Mouse (Mus musculus): ENCODE results near the gene Naif1.
"Not testable (repeated sequence)": the region's sequence is repeated elsewhere in the genome, so short reads cannot be mapped to it uniquely, and the experiment has no call there.

The Naif1 gene

GRCm38 (mm10) chr2:32459657-32460056, 9.4 kb downstream of the Naif1 start:
- no peak for DNase-seq

DNA sequence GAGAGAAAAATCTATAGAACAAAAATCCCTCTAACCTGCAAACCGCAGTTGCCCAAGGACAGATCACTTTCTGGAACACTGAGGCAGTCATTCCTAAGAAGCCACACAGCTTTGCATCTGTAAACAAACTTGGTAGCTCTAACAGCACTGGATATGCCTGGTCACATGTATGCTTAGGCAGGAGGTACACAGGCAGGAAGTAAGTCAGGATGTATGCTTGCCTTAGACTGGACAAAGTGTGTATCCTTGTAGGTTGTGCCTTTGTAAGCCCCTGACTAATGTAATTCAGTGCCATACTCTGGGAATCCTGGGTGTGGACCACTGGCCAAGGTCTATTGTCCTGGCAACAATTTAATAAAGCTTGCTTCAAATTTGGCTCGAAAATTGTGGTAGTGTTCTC, 13.5 kb downstream of the Naif1 start:
- DNase-seq = no peak

GRCm38 (mm10) chr2:32464212-32464891, 14.1 kb downstream of the Naif1 start:
- DNase-seq = peak; percentile 59

DNA sequence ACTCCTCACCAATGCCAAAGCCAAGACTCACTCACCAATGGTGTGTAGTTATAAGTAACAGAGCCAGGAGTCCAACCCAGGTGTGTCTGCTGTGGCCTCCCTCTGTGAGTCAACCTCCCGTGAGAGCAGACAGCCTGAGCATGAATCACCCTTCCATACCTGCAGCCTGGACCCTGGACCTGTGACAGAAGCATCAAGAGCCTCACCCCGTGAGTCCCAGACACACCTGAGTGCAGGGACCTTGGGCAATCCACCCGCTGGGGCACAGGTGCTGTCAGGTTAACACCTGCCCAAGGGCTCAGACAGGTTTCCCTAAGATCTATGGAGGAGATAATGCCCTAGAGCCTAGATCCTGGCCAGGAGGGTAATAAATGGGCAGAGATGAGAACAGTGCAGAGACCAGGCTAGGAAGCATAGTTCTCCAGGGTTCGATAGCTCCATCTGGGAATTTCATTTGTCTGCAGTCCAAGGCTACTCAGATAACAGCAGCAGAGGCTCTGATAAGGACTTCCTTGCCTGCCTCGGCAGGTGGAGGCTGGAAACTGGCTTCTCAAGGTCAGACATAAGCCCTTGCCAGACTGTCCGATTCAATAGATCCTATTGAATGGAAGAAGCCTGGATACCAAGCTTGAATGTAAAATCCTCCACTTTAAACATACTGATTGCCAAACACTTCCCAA, 20.9 kb downstream of the Naif1 start:
- no peak for DNase-seq

DNA sequence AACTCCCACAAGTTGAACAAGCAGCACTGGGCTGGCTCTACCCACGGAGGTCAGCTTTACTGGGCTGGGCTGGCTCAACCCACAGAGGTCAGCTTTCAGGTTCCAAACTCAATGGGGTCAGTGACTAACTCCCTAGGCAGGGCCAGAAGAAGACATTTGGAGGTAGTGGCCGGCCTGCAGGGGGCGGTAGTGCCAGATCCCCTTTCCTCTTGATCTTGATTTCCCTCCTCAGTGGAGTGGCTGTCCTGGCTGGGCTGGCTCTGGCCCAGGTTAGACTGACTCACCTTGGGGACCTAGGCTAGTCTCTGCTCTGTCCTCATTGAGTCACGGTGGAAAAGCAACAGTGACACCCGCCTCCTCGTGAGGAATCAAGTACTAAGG, 21.4 kb downstream of the Naif1 start:
- peak; percentile 23 for DNase-seq

- not testable (repeated sequence) for DNase-seq
These were observed 25.1 kb downstream of the Naif1 start for GRCm38 (mm10) chr2:32475361-32475760.

DNA sequence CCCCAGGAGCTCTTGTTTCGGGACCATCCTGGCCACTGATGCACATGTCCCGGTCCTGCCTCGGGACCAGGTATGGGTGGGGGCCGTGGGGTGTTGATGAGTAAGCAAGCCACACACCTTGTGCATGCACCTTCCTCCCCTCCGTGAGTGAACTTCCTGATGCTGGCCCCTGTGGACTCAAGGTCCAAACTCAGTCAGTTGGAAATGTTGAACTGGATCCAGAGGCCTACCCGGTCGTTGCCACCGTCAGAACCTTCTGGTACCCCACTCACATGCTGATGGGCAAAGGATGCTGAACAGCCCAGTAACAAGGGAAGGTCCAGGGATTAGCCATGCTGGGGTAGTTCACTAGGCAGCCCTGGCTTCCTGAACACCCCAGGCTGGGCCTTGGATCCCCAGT, 32.1 kb downstream of the Naif1 start:
- DNase-seq = no peak

GRCm38 (mm10) chr2:32483179-32483875, 33.1 kb downstream of the Naif1 start:
- no peak for DNase-seq

DNA sequence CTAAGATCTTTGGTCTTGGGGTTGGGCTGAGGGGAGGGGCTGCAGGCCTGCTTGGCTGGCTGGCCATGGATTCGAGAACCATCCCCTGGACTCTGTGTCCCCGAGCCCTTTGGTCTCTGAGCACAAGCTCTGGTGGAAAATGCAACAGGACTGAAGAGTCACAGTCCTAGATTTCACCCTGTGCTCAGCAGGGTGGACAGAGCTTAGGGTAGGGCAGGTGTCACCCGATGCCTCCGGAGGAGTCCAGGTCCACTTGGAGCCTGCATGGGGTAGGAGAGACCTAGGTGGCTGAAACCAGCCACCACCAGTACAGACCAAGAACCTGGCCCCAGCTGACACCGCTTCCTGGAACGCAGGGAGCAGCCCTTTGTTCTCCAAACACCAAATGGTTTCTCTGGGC, 34.7 kb downstream of the Naif1 start:
- DNase-seq = no peak

DNA sequence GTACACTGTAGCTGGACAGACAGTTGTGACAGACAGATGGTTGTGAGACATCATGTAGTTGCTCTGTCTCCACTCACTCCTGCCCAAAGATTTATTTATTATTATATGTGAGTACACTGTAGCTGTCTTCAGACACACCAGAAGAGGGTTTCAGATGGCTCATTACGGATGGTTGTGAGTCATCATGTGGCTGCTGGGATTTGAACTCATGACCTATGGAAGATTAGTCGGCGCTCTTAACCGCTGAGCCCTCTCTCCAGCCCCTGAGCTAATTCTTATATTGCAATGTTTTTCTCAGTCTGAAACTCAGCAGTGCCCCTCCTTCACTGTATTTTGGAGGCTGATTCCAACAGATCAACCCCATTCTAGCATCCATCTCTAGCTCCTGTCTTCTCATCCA, 35.5 kb downstream of the Naif1 start:
- no peak for DNase-seq

GRCm38 (mm10) chr2:32486155-32486554, 35.9 kb downstream of the Naif1 start:
- no peak for DNase-seq

GRCm38 (mm10) chr2:32487124-32487623, 36.9 kb downstream of the Naif1 start:
- DNase-seq = peak; percentile 92

- peak; percentile 74 for DNase-seq
These were observed 38.4 kb downstream of the Naif1 start for GRCm38 (mm10) chr2:32488679-32489078.

GRCm38 (mm10) chr2:32490730-32491129, 40.5 kb downstream of the Naif1 start:
- DNase-seq = not testable (repeated sequence)

GRCm38 (mm10) chr2:32492661-32493060, 42.4 kb downstream of the Naif1 start:
- no peak for DNase-seq

DNA sequence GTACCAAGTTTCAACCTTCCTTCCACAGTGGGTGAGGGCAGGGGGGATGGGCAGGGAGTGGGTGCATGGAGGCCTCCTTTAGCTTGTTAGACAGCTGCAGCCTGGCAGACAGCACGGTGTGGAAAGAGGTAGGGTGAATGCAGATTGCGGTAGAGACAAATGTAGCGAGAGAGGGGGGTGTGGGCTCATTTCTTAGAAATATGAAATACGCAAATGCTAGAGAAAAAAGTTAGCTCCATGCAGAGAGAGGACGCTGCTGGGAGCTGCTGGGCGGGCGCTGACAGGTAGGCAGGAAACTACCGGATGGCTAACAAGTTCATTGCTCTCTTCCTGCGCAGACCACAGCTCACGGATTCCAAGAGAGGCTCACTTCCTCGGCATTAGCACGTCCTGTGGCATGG, 43.0 kb downstream of the Naif1 start:
- DNase-seq = no peak

DNA sequence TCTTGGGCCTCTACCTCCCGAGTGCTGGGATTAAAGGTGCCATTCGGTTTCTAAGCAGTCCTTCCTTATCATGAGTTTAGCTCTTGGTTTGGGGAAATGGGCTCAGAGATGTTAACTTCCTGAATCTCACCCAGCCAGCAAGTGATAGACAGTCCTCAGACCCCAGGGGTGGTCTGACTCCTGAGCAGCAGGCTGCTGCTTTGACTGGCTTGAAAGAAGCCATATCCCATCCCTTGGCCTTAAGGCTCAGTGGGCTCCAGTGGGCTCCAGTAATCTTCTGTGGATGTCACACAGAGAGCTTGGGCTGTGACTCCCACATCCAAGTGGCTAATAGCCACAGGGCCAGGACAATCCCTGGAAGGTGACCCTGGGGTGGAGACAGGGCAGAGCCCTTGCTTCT, 44.3 kb downstream of the Naif1 start:
- no peak for DNase-seq

DNA sequence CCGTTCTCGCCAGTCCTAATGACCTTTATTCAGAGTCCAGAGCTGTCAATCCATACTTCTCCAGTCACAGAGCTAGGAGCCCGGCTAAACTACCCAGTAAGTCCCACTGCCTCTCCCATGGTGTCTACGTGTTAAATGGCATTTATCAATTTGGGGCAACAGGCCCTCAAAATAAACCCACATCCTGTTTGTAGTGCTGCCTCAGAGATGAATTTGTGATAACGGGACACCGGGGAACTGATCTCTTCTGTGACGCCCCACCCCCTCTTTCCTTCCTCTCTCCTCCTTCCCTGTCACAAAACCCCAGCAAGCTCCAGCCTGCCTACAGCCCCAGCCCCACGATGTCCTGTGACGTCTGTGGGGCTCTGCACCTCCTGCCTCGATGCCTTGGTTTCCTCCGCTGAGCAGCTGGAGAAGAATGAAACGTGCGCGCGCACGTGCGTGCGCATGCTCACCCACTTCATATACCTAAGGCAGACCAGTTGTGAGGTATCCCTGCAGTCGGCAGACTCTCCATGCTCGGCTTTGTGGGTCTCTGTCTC, 45.0 kb downstream of the Naif1 start:
- DNase-seq = peak; percentile 66

DNA sequence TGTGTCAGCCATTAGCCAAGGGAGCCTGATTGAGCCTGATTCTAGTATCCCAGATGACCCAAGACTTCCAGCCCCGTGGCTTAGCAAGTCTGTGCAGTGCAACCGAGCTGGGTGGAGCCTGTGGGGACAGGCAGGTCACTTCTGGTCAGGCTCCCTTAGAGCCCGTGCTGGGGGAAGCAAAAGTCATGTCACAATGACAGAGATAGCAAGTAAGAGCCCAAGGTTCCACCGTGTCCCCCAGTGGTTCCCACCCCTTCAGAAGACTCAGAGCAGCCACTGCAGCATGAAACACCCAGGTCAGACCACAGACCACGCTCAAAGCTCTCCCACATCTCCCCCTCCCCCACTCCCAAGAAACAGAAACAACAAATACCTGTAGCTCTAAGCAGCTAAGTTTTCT, 45.9 kb downstream of the Naif1 start:
- DNase-seq = peak; percentile 25

DNA sequence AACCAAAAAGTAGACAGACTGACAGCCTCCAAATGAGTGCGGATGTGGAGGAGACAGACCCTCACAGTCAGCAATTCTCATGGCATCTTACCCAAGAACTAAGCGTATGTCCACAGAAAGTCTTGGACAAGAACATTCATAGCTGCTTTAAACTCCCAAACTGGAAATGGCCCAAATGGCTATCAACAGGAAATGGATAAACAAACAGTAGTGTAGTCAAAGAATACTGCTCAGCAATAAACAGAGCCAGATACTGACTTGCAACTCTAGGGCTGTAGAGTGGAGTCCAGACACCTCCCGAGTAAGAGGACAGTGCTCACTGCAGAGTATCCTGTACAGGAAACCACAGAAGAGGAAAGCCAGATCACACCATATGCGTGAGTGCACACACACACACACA, 49.1 kb downstream of the Naif1 start:
- no peak for DNase-seq

- DNase-seq = no peak
These were observed 50.2 kb downstream of the Naif1 start for GRCm38 (mm10) chr2:32500461-32500860.

DNA sequence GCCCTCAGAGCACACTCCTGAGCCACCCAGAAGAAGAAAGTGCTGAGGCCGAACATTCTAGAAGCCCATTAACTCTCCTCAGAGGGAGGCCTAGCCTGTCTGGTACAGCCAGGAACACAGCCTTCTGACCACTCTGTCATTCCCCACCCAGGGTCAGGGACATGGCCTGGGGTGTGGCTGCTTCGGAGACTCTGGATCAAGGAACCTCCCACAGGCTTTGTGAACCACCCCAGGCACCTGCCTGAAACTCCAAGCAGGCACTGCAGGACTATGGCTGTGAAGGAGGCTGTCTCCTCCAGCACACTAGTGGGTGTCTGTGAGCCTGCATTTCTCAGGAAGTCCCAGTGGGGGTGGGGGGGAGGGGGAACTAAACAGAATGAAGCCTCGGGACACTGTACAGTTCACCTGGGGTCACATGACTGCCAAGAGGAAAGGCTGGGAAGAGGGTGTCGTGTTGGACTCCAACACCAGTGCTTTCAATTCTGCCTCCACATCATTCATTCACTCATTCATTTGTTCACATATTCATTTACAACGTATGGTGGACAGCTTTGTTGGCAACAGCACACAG, 51.6 kb downstream of the Naif1 start:
- DNase-seq = no peak

DNA sequence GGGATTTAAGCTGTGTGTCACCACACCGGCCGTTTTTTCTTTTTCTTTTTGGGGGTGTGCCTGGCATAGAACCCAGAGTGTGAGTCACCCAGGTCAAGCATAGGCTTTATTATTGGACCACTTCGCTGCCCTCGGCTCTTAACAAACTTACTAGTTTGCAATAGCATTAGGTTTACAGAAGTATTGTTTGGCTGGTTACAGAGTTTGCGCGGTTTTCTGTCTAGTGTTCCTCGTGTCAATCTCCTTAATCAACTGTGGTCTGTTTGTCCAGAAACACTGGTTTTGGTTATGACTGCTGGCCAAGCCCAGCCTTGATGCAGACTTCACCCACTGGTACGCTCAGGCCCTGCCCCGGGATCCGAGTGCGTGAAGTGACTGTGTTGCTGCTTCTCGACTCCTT, 52.6 kb downstream of the Naif1 start:
- no peak for DNase-seq

Measured in liver (tissue).